Mouse (Mus musculus) frontal cortex, postnatal 36 days (tissue): ENCODE measurements around the gene Sorbs1.
A peak's percentile ranks its signal among the peaks of the same experiment; 100 is the strongest.

ENCODE experiments used
- DNase-seq, 2 experiments: peaks; one replicate each; pipeline ENCODE4 v3.0.0; 2022; ENCODE audit warnings: low spot score in 2 of 2

The Sorbs1 gene

DNA sequence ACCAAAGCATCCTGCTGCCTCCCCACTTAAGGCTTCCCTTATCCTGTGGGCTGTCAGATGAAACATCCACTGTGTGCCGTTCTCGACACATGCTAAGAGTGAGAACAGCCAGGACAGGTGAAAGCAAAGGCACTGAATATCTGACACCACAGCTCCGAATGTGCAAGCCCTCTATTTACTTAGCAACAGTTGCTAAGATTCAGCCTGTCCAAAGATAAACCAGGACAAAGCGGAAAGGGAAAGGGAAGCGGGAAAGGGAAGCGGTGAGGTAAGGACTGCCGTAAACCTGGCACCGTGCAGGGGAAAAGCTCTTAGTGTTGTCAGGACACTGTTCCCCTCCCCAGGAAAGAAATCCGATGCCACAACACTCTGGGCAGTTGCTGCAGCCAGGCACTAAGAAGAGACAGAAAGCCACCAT is 75.9 kb downstream of the Sorbs1 start:
- DNase-seq: no peak

DNA sequence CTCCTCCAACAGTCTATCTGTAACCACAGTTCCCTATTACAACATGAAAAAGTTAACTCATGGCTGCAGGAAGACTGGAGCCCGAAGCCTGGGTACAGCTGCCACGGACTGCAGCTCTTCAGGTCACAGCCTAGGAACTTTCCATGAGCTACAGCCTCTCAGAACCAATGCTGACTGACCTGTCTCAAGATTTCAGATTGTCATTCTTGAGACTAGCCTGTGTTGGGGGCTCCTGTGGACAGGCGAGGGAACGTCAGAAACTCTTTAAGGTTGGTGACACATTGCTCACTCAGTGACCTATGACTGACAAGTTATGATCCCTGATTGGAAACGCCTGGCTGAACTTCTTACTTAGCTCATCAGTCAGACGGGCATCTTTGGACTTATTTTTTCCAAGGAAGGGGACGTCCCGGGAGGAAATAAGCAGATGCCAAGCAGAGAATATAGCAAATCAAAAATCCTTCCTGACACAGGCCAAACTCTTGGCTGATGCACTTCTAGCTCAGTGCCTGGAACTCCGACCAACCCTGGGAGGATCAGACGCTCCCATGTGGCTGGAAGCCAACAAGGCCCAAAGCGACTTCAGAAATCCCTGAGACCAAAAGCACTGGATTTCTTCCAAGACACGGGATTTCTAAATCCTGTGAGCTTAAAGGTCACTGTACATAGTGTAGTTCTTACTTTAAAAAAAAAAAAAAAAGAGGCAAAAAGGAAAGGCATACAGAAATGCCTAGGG is 76.9 kb downstream of the Sorbs1 start:
- no peak for DNase-seq

DNA sequence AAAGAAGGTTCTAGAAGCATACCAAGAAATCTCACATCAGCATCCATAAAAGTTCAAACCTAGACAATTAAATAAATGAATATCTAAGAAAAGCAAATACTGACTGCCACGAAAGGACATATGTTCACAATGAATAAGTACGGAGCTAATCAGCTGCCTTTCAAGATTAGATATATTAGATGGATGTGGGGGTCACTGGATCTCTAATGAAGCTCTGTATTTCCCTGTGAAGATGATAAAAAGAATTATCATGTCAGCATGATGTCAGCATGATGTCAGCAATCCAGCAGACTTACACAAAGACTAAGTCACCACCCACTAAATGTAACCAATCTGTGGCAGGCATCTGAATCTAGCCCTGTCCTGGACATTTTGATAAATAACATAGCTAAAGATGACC is 77.8 kb downstream of the Sorbs1 start:
- DNase-seq: no peak

DNA sequence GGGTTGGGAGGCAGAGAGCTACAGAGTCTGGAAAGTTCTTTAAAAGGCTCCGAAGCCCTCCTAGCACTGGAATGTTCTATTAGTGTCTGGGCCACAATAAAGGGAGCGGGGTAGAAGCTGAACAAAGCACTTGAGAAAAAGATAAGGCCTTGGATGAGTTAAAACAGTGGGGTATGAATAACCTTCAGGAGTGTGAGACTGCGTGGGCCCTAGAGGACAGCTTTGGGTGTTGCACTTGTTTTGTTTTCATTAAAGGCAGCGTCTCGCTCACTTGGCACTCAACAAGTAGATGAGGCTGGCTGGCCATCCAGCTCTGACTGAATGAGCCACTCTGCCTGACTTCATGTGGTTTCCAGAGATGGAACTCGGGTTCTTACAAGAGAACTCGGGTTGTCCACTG is 78.5 kb downstream of the Sorbs1 start:
- no peak for DNase-seq

DNA sequence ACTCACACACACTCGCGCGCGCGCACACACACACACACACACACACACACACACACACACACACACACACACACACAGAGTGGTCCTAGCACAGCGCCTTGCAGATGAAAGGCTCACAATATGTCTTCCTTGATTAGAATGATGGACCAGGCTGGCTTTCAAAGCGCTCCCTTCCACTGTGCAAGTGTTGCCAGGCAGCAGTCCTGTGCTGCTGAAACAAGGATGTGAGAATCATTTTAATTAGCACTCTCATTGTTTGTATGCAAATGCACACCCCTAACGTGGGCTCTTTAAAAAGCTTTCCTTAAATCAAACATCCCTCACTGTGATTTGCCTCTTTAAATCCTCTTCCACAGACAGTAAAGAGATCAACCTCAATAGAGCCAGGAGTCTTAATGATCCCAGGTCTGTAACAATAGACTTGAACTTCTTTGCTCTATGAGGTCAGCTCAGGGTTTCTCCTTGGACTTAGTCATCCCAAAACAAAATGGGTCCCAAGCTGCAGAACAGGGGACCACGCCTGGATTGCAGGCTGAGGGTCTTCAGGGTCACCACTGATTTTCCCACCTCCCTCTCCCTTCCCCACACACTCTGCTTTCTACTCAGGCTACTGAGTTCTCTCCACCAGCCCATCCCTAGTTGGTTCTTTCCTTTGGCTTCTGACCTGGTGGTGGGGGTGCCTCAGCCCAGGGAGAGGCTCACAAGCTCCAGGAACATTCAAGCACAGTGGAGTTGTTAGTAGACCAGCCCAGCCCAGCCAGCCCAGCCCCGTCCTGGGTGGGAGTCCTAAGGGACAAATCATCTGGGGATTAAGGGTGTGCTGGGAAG is 79.3 kb downstream of the Sorbs1 start:
- DNase-seq: peak in 1 of 2 experiments; percentile 42

GRCm38 (mm10) chr19:40433316-40433912 is 80.2 kb downstream of the Sorbs1 start:
- DNase-seq: no peak

DNA sequence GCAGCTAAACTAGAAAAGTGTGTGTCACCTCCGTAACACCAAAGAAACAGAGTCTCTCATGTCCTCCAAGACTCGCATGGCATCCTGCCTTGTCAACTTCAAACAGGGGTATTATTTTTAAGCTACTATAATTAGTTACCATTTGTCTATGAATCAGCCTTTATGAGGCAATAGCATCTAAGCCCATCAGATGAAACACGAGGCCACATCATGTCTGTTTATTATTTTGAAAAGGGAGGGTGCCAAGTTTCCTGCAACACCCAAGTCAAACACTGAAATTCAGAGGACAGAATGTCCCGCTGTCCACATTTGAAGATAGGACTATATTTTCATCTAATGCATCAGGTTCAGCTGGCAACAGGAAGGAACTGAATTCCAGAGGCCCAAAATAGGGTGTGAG is 81.6 kb downstream of the Sorbs1 start:
- no peak for DNase-seq

DNA sequence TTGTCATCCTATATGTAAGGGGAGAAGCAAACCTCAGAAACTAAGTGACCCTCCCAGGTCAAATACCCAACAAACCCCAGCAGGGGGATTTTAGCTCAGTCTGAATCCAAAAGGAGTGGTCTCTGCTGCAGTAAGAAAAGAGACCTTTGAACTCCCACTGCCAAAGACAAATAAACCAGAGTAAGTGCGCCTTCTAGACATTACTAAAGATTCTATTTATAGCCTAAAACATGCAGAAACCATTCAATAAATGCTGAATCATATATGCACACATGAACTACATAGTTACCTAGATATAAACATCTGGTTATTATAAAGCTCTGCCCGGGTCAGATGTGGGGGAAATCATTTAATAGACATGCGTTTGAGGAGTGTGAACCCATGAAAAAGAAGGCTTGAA is 84.0 kb downstream of the Sorbs1 start:
- DNase-seq: no peak

GRCm38 (mm10) chr19:40429169-40429568 is 84.4 kb downstream of the Sorbs1 start:
- DNase-seq: no peak

GRCm38 (mm10) chr19:40426103-40426960 is 87.2 kb downstream of the Sorbs1 start:
- no peak for DNase-seq

GRCm38 (mm10) chr19:40425326-40425725 is 88.3 kb downstream of the Sorbs1 start:
- no peak for DNase-seq

DNA sequence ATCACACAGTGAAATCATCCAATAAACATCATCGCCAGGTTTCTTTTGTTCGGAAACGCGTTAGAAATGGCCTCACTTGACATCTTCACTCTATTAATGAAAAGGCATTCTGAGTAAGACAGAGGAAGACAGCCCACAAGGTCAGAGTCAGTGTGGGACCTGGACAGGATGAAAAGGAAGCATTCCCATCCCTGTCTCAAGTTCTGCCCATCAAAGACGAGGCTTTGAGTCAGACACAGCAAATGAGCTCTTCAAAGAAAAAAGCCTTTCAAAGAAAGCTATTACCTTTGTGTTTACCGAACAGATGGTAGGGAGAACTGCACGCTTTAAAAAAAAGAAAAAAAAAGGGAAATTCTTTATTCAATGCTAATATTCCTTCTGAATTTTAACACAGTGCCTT is 92.5 kb downstream of the Sorbs1 start:
- DNase-seq: no peak

- no peak for DNase-seq
Measured at GRCm38 (mm10) chr19:40419315-40419714, 94.3 kb downstream of the Sorbs1 start.

DNA sequence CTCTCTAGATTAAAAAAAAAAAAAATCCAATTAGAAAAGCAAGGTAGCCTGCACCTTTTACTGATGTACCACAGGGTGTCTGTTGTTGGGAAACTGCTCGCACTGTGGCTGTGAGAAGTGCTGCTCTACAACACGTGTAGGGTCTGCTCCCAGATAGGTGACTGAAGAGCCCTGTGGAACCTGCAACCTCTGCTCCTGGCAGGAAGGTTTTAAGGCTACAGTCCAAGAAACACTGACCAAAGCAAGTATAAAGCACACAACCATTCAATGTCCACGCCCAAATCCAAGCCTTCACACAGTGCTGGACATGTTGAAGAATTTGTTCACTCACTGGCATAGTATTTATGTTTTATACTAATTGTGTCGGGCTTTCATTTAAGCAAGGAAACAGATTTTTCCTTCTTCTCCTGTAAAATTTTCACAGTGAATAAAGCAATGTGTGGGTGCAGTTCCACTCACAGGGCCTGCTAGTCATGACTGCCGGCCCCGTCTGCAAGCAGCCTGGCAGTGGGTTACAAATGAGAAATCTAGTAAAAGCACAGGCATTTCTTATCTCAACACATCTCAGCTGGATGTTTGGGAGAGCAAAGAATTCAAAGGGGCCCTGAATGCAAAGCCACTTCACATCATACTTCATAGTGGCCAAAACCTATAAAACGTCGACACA is 96.3 kb downstream of the Sorbs1 start:
- no peak for DNase-seq

- no peak for DNase-seq
Measured at GRCm38 (mm10) chr19:40415725-40416124, 97.9 kb downstream of the Sorbs1 start.

GRCm38 (mm10) chr19:40414798-40415475 is 98.6 kb downstream of the Sorbs1 start:
- DNase-seq: no peak

GRCm38 (mm10) chr19:40414386-40414785 is 99.2 kb downstream of the Sorbs1 start:
- DNase-seq: no peak

- DNase-seq: no peak
Measured at GRCm38 (mm10) chr19:40411379-40411813, 102.2 kb downstream of the Sorbs1 start.

GRCm38 (mm10) chr19:40410511-40410910 is 103.1 kb downstream of the Sorbs1 start:
- no peak for DNase-seq

DNA sequence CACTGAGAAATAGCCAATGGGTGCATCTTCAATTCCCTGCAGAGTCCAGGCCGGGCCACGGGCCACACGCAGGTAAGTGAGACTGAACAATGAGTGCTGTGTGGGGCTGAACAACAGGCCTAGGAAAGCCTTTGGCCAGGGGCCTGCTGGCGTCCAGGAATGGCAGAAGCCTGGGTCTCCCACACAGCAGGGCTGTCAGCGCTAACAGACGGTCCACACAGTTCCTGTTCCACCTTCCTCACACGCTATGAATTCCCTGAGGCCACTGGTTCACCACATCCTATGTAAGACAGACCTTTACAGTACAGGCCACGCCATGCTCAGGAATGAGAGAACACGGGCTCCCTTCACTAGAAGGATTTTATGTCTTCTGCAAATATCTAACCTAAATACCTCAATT is 103.5 kb downstream of the Sorbs1 start:
- DNase-seq: no peak
